Mouse (Mus musculus) limb, embryonic 14.5 days (tissue): ENCODE data around the gene Ephx3. TPM values are rescaled to one million over a fixed set of nuclear protein-coding genes. Genes with fewer than 3 reads are reported as not detected.
A peak's percentile ranks its signal among the peaks of the same experiment; 100 is the strongest.

Experiments
- ATAC-seq: fragments of 200-750 bp; cut with Nextera tagmentation; 2 replicates; pipeline ENCODE4 v1.8.0; 2017; ENCODE audit warnings: low read depth, moderate number of reproducible peaks, moderate TSS enrichment; ENCODE audit not compliant: low FRiP score
- DNase-seq: peaks from one replicate; pipeline ENCODE4 v3.0.0-alpha.2; 2015; ENCODE audit warnings: low spot score
- H3K27ac ChIP-seq: fragments of 300-500 bp; sonication (generic); replicated peaks from 2 replicates; pipeline ENCODE4 v1.5.1; 2014; ENCODE audit warnings: low read depth, mild to moderate bottlenecking, low read length, moderate library complexity, mixed read lengths
- H3K27me3 ChIP-seq: fragments of 300-500 bp; sonication (generic); 2 replicates; pipeline ENCODE4 v1.6.1; 2014; ENCODE audit warnings: low read length, mixed read lengths; ENCODE audit not compliant: control insufficient read depth, insufficient read depth
- H3K36me3 ChIP-seq: fragments of 300-500 bp; sonication (generic); 2 replicates; pipeline ENCODE4 v1.6.1; 2014; ENCODE audit warnings: mild to moderate bottlenecking, low read length, moderate library complexity, mixed read lengths; ENCODE audit not compliant: control insufficient read depth, insufficient read depth
- H3K4me1 ChIP-seq: fragments of 300-500 bp; sonication (generic); 2 replicates; pipeline ENCODE4 v1.6.1; 2014; ENCODE audit warnings: antibody characterized with exemption, low read length, mixed read lengths; ENCODE audit not compliant: control insufficient read depth, insufficient read depth
- H3K4me2 ChIP-seq: fragments of 300-500 bp; sonication (generic); replicated peaks from 2 replicates; pipeline ENCODE4 v1.6.1; 2014; ENCODE audit warnings: low read depth, mild to moderate bottlenecking, low read length, moderate library complexity; ENCODE audit not compliant: severe bottlenecking
- H3K4me3 ChIP-seq: fragments of 300-500 bp; sonication (generic); replicated peaks from 2 replicates; pipeline ENCODE4 v1.5.1; 2014; ENCODE audit warnings: low read length
- H3K9ac ChIP-seq: fragments of 300-500 bp; sonication (generic); 2 replicates; pipeline ENCODE4 v1.6.1; 2014; ENCODE audit warnings: mild to moderate bottlenecking, low read depth, low read length, moderate library complexity; ENCODE audit not compliant: severe bottlenecking
- H3K9me3 ChIP-seq: fragments of 300-500 bp; sonication (generic); 2 replicates; pipeline ENCODE4 v1.6.1; 2016; ENCODE audit warnings: low read length; ENCODE audit not compliant: control insufficient read depth
- POLR2A ChIP-seq: fragments of 200-500 bp; IDR thresholded peaks from 2 replicates; pipeline ENCODE4 v1.8.0; 2012; ENCODE audit warnings: inconsistent platforms, mild to moderate bottlenecking, moderate library complexity, borderline replicate concordance; ENCODE audit not compliant: insufficient read depth, insufficient read length; ENCODE audit errors: extremely low read depth
- WGBS: fragments of 180-500 bp; shearing (Covaris S2); extraction: QIAGEN DNeasy Blood & Tissue Kit; methylation state at CpG from one replicate; pipeline ENCODE4 v1.1.7; 2014; 5-methylcytosine and 5-hydroxymethylcytosine counted together
- polyA plus RNA-seq, 2 experiments: library from polyadenylated mRNA; depleted of rRNA in 1 of 2; stranded (reverse) in 1 of 2; unstranded in 1 of 2; fragments of >200 nt; fragmentation: Nextera tagmentation in 1 of 2; extraction: Ambion mirVana in 1 of 2; gene quantifications; 2 replicates each; pipeline versions ENCODE4 v1.2.1 to v1.2.3; 2012 to 2014

Gene Ephx3
- polyA plus RNA-seq, 2 experiments = 1.9 to 5.5 TPM

- peak; percentile 69 for ATAC-seq
- peak overlapping the region; percentile 84 for H3K4me2 ChIP-seq
- H3K36me3 ChIP-seq = no peaks in the 10 kb centered on the region
- no peaks in the 10 kb centered on the region for H3K9me3 ChIP-seq
- H3K9ac ChIP-seq = peak overlapping the region; percentile 75
- peak overlapping the region; percentile 72 for H3K4me3 ChIP-seq
- no peak for TF ChIP-seq POLR2A
- peak overlapping the region; percentile 83 for H3K27ac ChIP-seq
- 1% methylated on average over 10 of the region's 43 CpGs for WGBS
- H3K27me3 ChIP-seq = no peaks in the 10 kb centered on the region
- DNase-seq = peak; percentile 74
- peaks cover 23% of the 10 kb centered on the region; the same call in 1 of the 2 replicates for H3K4me1 ChIP-seq
Measured at GRCm38 (mm10) chr17:32165803-32166595, 23.4 kb downstream of the Ephx3 start.

GRCm38 (mm10) chr17:32165266-32165802 is 24.0 kb downstream of the Ephx3 start:
- peak overlapping the region; percentile 72 for H3K4me3 ChIP-seq
- no peaks in the 10 kb centered on the region for H3K9me3 ChIP-seq
- peaks cover 23% of the 10 kb centered on the region; the same call in 1 of the 2 replicates for H3K4me1 ChIP-seq
- H3K4me2 ChIP-seq = peak overlapping the region; percentile 84
- peak overlapping the region; percentile 75 for H3K9ac ChIP-seq
- WGBS = 5% methylated on average over 9 of the region's 9 CpGs
- peak overlapping the region; percentile 83 for H3K27ac ChIP-seq
- DNase-seq (no peak), ATAC-seq (peak; percentile 35)
- H3K27me3 ChIP-seq = no peaks in the 10 kb centered on the region
- TF ChIP-seq POLR2A = no peak
- no peaks in the 10 kb centered on the region for H3K36me3 ChIP-seq

DNA sequence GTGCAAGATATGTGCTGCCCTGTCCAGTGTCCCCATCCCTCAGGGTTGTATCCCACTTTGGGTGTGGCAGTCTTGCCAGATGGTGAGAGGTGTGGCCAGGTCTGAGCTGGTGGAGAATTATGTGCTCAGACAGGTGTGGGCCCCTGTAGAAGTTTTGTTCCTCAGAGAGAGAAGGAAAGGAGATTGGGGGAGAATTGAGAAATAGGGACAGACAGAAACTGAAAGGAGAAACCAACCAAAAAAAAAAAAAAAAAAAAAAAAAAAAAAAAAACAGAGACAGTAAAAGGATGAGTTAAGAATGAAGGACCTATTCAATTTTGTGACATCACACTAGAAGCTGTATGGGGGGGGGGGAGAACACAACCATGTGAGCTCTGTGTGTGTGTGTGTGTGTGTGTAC is 24.6 kb downstream of the Ephx3 start:
- peaks cover 23% of the 10 kb centered on the region; the same call in 1 of the 2 replicates for H3K4me1 ChIP-seq
- TF ChIP-seq POLR2A = no peak

DNA sequence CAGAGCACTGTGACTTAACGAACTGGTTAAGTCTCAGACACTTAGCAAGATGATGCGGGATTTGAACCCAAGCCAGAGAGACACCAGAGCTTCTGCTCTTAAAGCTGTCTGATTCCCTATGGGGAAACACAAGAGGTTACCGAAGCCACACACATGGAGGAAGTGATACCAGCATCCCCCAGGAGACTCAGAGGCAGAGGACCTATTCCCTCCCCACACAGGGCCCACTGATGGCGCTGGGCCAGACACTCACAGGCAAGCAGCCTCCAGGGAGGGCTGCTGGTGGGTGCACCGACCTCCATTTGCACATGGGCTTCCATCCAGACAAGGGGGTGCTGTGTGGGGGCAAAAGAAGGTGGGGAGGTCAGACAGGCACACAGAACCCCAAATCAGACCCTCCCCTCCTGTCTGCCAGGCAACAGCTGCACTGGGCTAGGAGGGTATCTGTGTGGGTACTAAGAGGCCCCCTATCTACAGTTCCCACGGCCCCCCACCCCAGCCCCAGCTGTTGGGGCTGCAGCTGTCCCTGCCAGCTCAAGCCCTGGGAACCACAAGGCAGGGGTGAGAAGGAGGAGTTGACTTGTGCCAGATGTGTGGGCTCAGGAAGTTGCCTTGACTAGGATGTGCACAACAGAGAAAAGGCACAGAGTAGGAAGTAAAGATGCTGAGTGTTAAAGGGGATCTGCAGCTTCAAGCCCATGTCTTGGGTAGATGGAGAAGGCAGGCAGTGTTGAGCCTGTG is 25.3 kb downstream of the Ephx3 start:
- H3K4me1 ChIP-seq = peaks cover 23% of the 10 kb centered on the region; the same call in 1 of the 2 replicates
- H3K9ac ChIP-seq = no peak overlapping the region
- no peaks in the 10 kb centered on the region for H3K36me3 ChIP-seq
- DNase-seq (peak; percentile 19), ATAC-seq (peak; percentile 24; the same call in 1 of the 2 replicates)
- H3K27me3 ChIP-seq = no peaks in the 10 kb centered on the region
- WGBS = 64% methylated on average over 6 of the region's 6 CpGs
- H3K4me2 ChIP-seq = 0 out of 2 replicates have a peak overlapping the region, but pooled peaks have one; percentile 13
- no peaks in the 10 kb centered on the region for H3K9me3 ChIP-seq
- no peak overlapping the region for H3K4me3 ChIP-seq
- H3K27ac ChIP-seq = no peak overlapping the region
- TF ChIP-seq POLR2A = no peak

More for the DNA sequence above, 24.6 kb downstream of the Ephx3 start:
- Histone ChIP-seq H3K4me2 (0 out of 2 replicates have a peak overlapping the region, but pooled peaks have one; percentile 84), H3K9ac (no peak overlapping the region), H3K36me3 (no peaks in the 10 kb centered on the region), H3K9me3 (no peaks in the 10 kb centered on the region), H3K27me3 (no peaks in the 10 kb centered on the region), H3K4me3 (no peak overlapping the region), H3K27ac (no peak overlapping the region)
- DNase-seq (no peak), ATAC-seq (no peak)

- H3K9me3 ChIP-seq = no peaks in the 10 kb centered on the region
- H3K9ac ChIP-seq = peak overlapping the region; percentile 38
- peak overlapping the region; percentile 80 for H3K4me2 ChIP-seq
- DNase-seq (peak; percentile 45), ATAC-seq (no peak)
- H3K36me3 ChIP-seq = peaks cover 17% of the 10 kb centered on the region
- H3K27ac ChIP-seq = no peak overlapping the region
- no peak for TF ChIP-seq POLR2A
- H3K4me1 ChIP-seq = peaks cover 23% of the 10 kb centered on the region; the same call in 1 of the 2 replicates
- WGBS = 3% methylated on average over 47 of the region's 58 CpGs
- H3K27me3 ChIP-seq = no peaks in the 10 kb centered on the region
- H3K4me3 ChIP-seq = peak overlapping the region; percentile 45
Measured at GRCm38 (mm10) chr17:32162112-32162850, 27.1 kb downstream of the Ephx3 start.
